Mouse (Mus musculus): ENCODE results near the gene Tinf2.

DNA sequence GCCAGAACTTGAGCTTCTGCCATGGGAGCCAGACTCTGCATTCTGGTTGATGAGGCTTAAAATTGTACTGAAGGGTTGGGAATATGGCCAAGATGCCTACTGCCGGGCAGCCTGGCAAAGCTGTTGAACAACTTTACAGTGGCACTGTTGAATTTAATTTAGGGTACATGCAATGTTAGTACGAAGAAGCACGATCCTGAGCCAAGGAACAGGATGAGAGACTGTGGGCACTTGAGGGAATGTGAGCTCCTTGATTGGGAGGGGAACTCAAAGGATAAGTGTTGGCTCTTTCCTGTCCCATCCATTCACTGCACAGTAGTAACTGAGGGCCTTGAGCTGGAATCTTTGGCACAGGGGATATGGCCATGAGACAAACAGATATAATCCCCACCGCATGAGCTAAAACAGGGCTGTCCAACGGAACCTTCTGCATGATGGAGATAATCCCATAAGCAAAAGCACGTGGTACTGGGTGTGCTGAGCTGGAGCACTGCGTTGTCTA is 49.0 kb upstream of the Tinf2 start:
- no peak for TF ChIP-seq CTCF (IDR thresholded peaks at IDR 0.05; ENCODE audit: low read depth)
- TF ChIP-seq EP300 (optimal IDR thresholded peaks at IDR 0.05): no peak
